Mouse (Mus musculus) c-Kit-positive CD71-positive TER-119-positive erythroid progenitor cells, embryonic 14.5 days (primary cell): Measurements from ENCODE around the gene E2f7.

Experiments
- DNase-seq: peaks from one replicate; pipeline ENCODE4 v3.0.0-alpha.2; 2013; ENCODE audit warnings: low spot score

E2f7 gene

DNA sequence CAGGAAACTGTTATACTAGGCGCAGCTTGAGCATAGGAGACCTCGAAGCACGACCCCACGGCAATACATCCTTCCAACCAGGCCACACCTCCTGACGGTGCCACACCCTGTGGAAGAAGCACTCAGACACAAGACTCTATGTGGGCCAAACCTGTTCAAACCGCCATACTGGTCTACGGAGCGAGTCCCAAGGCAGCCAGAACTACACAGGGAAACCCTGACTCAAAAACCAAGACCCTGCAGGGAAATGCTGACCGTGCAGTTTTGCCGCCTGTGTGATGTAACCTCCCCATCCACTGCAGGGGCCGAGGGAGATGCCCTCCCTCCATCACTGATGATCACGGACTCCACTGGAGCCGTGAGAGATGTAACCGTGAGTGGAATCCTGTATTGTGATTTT, 36.5 kb downstream of the E2f7 start:
- DNase-seq: no peak

DNA sequence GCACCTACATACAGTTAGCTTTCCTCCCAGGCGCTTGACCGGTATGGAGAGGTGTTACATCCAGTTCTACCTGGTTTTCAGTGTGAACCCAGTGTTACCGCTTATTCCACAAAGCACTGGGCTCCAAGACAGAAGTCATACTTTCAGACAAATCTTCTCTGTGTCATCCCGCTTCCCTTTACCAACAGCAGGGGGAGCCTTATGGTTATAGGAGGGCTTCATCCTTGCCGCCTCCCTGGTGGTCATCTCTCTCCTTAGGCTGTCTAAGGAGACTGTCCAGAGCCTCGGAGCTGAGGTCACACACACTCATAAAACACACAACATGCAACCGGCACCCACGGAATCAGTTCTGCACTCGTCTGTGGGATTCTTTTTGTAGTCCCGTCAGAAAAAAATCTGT, 37.4 kb downstream of the E2f7 start:
- DNase-seq: no peak

DNA sequence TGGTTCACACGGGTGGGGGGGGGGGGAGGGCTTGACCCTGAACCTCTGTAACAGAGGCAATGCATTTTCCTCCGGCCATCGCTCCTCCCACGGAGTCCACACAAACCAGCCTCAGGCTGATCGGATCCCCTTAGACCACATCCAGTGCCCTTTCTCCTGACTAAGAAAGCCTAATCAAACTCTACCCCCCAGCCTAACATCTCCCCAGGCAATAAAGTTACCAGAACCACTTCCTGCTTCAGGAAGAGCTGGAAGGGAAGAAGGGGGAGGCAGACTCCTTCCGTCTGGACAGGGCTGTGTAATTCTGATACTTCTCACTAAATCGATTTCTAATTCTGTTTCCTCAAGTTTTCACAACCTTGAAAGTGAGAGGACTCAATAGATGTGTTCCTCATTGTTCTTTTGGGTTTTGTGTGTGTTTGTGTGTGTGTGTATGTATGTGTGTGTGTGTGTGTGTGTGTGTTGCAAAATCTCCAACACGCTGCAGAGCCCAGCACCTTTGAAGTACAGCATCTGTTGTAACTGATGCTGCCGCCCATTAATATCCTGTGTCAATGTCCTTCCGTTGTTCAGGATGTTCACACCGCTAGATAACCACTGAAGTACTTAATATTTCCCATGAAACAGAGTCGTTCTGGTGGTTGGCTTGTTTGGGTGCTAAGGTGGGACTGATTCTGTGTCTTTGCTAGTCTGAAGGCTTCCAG, 43.0 kb downstream of the E2f7 start:
- DNase-seq: no peak

DNA sequence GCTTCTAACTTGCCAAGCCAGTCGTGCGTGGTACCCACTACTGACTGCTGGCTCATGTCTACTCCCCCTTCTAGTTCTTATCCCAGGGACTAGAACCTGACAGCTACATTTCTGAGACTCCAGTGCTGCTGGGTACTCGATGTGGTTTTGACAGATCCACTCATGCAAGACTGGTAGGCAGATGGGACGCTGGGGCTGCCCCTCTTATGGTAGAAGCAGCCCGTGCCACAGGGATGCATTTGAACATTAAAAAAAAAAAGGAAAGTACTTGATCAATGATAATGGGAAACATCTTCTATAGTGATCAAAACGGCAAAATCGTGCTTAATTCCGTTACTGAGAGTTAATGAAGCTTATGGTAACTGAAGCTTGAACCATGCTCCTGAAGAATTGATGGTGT, 44.4 kb downstream of the E2f7 start:
- no peak for DNase-seq

DNA sequence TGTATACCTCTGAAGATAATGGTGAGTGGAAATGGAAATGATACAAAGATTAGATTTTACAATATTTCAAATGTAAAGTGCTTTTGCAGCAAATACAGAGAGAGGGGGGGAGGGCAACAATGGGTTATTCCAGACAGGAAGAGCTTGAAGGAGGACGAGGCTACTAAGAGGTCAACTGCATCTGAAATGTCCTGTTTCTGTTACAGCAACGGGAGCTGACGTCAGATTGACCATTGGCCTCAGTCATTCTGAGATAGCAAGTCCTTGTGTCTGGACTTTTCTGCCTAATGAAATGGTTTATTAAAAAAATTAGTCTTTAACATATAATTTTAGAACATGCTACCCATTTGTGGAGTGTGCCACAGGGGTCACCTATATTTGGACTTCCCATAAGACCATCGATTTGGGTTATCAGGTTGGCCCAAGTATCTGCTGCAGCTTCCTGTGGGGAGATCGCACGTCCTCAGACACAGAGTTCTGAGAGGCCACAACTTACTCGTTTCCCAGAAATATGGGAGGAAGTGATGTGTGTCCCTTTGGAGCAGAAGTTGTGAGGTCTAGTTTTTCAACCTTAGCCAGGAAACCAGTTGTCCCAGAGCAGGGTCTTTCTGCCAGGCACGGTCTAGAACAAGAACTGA, 48.0 kb downstream of the E2f7 start:
- no peak for DNase-seq

DNA sequence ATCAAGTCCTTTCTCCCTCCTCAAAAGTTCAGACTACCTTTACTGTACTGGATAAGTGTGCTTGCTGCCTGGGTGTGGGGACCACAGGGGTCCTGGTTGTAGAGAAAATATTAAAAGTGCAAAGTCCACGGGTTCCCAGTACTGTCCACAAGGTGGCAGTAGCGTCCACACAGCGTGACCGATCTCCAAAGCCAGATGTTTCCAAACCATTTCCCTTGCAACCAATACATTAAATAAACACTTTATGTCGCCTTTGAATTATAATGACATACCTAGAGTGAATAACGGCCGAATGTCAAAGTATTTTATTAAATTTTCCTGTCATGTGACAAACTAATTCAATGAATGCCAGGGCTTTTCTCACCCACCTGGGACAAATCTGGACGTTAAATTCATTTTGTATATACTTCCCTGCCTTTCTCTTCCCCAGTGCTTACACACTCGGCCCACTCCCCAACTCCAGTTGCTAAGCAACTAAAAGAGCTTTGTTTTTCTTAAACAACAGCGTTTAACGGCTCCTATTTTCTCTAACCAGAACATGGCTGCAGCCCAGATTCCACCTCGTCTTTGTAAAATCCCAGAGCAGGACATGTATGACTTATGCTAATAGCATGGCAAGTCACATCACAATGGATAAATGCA, 49.4 kb downstream of the E2f7 start:
- peak; percentile 47 for DNase-seq

DNA sequence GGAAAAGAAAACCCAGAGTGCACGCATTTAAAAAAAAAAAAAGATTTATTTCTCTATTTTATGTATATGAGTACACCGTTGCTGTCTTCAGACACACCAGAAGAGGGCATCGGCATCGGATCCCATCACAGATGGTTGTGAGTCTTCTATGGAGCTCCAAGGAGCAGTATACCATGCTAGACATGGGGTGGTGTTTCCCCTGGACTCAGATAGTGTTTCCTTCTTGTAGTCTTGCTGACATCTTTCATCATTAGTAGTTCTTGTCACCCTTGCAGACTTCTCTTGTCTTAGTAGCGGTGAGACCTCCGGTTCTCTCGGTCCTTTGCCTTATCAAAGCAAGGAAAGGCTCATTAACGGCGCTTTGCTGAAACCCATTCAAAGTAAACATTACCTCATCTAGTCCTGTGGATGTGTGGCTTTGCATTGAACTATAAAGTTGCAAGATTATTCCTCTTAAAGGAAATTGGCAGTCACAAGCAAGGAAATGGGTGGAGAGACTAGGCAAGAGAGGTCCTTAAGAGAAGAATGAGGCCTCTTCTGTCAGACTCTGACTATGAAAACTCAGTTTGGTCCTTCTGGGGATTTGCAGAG, 50.1 kb downstream of the E2f7 start:
- no peak for DNase-seq

DNA sequence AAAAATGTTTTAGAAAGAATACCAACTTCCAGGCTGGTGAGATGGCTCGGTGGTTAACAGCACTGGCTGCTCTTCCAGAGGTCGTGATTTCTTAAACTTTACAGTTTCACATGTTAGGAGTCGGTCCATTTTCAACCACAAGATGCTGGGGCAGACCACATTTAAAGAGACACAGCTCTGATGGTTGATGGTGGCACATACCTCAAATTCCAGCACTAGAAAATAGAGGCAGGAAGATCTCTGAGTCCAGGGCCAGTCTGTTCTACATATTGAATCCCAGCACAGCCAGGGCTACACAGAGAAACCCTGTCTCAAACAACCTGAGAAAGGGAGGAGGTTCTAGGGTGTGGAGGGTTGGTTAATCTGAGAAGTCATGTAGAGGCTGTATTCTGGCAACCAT, 56.1 kb downstream of the E2f7 start:
- DNase-seq: no peak

DNA sequence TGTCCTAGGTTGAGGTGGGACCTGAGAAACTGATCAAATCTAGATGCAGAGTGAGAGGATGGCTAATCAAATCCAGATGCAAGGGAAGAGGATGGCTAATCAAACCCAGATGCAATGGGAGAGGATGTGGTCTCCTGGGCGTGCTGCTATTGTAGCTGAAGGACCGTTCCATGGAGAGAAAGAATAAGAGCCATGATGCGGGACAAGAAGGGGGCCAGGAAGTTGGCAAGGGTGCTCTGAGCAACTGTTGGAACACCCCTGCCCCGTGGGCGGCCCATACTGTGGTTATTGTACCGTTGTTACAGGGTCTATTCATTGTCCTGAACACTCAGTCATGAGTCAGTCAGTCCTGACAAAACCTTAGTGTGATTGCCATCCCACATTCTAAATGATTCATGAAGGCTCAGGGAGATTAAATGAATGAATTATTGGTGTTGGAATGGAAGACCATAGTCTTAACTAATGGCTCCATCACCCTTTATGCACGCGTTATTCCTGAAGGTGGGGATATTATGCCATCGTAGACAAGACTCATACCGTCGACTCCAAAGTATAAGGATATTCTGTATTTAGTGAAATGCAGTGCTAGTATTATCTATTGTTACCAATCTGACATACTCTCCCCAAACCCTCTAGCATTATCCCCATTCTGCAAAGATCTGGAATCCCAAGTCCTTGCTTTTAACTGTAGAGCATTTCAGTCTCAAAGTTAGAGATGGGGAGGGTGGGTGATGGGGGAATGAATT, 59.2 kb downstream of the E2f7 start:
- DNase-seq: no peak

DNA sequence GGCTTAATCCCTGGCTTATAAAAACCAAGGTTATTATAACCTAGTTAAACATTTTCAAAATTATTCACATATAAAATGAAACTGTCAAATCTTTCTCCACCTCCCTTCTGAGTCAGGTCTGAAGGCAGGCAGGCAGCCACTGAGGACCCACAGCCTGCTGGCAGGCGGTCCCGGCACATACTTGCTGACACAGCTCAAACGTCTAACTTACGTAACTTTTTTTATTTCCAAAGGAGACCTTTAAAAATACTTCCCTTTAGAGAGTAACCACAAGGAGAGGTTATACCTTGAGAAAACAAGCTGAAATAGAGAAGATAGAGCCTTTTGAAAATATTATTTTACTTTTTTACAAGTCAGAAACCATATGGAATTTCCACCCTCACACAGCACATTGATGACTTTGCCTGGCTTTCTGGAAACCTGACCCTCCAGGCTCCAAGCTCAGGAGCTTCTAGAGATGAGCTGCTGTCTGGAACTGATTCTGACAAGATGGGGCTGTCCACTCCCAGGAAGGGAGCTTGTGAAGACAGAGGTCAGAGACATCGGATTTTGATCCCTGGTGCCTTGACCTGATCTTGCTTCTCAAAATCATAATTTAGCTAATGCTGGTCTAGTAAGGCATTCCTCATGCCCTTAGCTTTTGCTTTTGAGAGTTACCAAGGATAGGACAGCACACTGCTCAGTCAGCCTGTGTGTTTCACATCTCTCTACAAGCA, 59.9 kb downstream of the E2f7 start:
- DNase-seq: no peak

DNA sequence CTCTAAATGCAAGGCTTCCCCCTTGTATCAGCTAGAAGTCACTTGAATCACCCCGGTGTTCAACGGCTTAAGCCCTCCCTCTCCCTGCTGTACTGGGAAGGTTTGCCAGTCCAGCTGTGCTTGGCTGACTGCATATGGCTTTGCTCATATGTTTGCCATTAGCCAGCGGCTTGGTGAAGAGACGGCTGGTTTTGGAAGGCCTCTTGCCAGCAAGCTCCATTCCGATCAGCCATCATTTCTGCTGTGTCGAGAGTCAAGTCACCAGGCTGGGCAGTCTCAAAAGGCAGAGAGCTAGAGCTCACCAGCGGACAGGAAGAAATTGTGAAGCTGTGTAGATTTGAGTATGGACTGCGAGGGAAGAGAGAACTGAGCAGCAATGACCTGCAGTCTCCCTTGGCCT, 61.2 kb downstream of the E2f7 start:
- no peak for DNase-seq

DNA sequence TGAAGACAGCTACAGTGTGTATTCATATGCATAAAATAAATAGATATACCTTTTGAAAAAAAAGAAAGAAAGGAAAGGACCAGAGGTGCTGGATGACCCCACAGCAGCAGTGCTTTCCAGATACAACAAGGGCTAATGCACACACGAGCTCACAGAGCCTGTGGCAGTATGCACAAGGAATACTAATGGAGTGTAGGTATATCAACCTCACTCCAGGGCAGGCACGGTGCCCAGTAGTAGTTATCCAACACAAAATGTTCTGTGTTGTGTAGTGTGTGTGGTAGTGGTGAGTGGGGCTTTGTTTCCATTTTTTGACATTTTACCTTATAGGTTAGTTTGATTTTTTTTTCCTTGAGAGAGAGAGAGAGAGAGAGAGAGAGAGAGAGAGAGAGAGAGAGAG, 65.3 kb downstream of the E2f7 start:
- no peak for DNase-seq

DNA sequence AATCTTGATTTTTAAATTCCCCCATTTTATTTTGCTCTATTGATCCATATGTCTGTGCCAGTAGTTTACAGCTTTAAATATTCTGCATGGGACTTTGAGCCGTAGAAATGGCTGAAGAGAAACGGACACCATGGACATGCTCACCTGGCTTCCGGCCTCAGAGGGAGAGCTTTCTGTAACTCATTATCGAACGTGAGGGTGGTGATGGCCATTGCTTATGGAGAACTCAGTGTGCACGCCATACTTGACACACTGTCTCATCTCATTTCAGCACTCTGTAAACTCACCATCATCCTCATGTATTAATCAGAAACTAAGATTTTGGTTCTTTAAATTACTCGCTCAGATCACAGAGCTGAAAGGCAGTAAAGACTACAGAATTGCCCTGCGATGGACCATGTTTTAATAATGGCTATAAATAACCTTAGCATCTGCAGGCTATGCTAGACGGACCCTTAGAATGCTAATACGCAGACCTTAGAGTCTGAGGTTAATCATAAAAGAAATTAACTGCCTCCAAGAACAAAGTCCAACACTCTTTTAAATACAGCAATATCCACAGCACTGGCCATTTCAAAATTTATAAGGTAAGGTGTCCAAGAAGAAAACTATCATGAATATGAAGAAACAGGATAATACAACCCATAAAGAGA, 66.1 kb downstream of the E2f7 start:
- no peak for DNase-seq

DNA sequence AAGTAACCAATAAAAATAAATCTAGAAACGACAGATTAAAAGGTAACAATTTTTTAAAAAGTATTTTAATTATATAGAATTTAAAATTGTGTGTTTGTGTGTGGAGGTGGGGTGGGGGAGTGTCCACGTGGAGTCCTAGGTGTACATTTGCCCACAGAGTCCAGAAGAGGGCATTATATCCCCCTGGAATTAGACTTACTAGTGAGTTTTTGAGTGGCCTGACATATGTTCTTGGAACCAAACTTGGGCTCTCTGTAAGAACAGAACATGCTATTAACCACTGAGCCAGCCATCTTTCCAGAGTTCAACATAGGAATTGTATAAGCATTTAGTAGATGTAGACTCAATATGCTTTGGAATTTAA, 66.6 kb downstream of the E2f7 start:
- DNase-seq: no peak

DNA sequence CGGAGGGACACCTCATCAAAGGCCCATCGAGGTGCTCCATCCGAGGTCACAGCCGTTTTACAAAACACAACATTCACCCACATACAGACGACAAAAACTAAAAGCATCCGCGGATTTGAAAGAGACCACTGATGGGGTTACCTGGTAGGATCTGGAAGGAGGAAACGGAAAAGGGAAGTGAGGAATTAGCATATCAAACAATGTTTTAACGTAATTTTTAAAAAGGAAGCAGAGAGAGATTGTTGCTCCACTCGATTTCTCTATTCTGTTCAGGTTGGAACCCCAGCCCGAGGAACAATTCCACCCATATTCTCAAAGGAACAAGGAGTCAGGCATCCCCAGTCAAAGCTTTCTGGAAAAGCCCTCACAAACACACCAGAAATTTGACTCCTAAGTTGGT, 75.9 kb downstream of the E2f7 start:
- no peak for DNase-seq

DNA sequence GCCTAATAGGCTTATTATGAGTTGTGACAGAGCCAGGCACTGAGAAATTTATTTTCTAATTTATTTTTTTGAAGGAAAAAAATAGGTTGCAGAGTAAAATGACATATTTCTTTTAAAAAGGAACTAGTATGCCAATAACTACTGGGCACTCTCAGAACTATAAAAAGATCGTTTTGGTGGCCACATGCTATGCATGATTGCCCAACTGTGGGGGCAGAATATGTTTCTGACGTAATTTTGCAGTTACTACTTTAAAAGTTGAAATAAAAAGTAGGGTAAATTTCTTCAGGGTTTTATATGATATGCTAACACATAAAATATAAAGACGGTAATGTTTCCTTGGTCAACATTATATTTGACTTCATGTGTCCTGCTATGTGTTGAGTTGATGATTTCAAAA, 76.5 kb downstream of the E2f7 start:
- no peak for DNase-seq

DNA sequence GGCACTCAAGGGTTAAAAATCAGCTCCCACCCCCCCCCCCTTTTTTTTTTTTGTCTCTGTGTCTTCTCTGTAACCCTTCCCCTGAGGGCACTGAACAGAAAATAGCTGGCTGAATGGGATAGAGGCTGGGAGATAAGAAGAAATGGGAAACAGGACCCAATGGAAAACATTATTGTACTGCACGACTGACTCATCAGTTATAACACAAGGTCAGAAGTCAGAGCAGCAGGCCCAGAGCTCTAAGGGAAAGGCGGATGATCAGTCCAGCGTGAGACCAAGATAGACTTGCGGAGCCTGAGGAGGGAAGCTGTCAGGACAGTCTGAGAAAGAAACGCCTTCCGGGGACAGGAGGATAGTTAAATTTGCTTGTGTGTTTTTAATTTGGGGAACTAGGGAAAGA, 87.1 kb downstream of the E2f7 start:
- DNase-seq: no peak

DNA sequence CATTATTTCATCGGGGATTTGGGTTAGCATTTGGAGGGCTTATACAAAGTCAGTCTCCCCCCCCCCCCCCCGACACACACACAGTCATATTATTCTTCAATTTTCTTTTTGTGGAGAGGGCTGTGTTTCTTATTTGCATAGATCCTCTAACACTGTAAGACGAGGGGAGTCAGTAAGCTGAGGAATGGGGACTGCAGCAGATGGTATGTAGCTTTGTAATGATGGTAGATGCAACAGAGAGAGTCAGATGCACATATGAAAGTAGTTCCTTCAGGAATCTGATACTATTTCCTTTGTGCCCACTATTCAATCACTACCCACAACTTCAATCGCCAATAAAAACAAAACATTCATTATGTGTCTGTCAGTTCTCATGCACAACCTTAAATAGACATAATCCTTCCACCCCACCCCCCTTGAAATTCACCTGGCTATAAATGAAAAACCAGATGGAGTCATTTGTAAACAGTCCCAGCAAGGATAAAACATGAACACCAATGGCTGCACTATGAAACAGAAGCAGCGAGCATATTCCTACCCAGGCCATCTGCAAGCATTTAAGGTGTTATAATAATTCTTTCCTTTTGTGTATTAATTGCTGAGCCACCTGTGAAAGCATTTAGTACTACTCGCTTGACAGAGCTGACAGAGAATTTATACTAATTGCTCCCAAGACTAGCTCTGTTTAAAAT, 90.0 kb downstream of the E2f7 start:
- no peak for DNase-seq
